Mouse (Mus musculus) limb, embryonic 14.5 days (tissue): Measurements from ENCODE around the gene Stra8. TPM values are rescaled to one million over a fixed set of nuclear protein-coding genes. Genes with fewer than 3 reads are reported as not detected.
A peak's percentile ranks its signal among the peaks of the same experiment; 100 is the strongest.

ENCODE experiments used
- ATAC-seq: fragments of 200-750 bp; cut with Nextera tagmentation; 2 replicates; pipeline ENCODE4 v1.8.0; 2017; ENCODE audit warnings: low read depth, moderate number of reproducible peaks, moderate TSS enrichment; ENCODE audit not compliant: low FRiP score
- DNase-seq: peaks from one replicate; pipeline ENCODE4 v3.0.0-alpha.2; 2015; ENCODE audit warnings: low spot score
- H3K27ac ChIP-seq: fragments of 300-500 bp; sonication (generic); replicated peaks from 2 replicates; pipeline ENCODE4 v1.5.1; 2014; ENCODE audit warnings: low read depth, mild to moderate bottlenecking, low read length, moderate library complexity, mixed read lengths
- H3K27me3 ChIP-seq: fragments of 300-500 bp; sonication (generic); 2 replicates; pipeline ENCODE4 v1.6.1; 2014; ENCODE audit warnings: low read length, mixed read lengths; ENCODE audit not compliant: control insufficient read depth, insufficient read depth
- H3K36me3 ChIP-seq: fragments of 300-500 bp; sonication (generic); 2 replicates; pipeline ENCODE4 v1.6.1; 2014; ENCODE audit warnings: mild to moderate bottlenecking, low read length, moderate library complexity, mixed read lengths; ENCODE audit not compliant: control insufficient read depth, insufficient read depth
- H3K4me1 ChIP-seq: fragments of 300-500 bp; sonication (generic); 2 replicates; pipeline ENCODE4 v1.6.1; 2014; ENCODE audit warnings: antibody characterized with exemption, low read length, mixed read lengths; ENCODE audit not compliant: control insufficient read depth, insufficient read depth
- H3K4me2 ChIP-seq: fragments of 300-500 bp; sonication (generic); replicated peaks from 2 replicates; pipeline ENCODE4 v1.6.1; 2014; ENCODE audit warnings: low read depth, mild to moderate bottlenecking, low read length, moderate library complexity; ENCODE audit not compliant: severe bottlenecking
- H3K4me3 ChIP-seq: fragments of 300-500 bp; sonication (generic); replicated peaks from 2 replicates; pipeline ENCODE4 v1.5.1; 2014; ENCODE audit warnings: low read length
- H3K9ac ChIP-seq: fragments of 300-500 bp; sonication (generic); 2 replicates; pipeline ENCODE4 v1.6.1; 2014; ENCODE audit warnings: mild to moderate bottlenecking, low read depth, low read length, moderate library complexity; ENCODE audit not compliant: severe bottlenecking
- H3K9me3 ChIP-seq: fragments of 300-500 bp; sonication (generic); 2 replicates; pipeline ENCODE4 v1.6.1; 2016; ENCODE audit warnings: low read length; ENCODE audit not compliant: control insufficient read depth
- POLR2A ChIP-seq: fragments of 200-500 bp; IDR thresholded peaks from 2 replicates; pipeline ENCODE4 v1.8.0; 2012; ENCODE audit warnings: inconsistent platforms, mild to moderate bottlenecking, moderate library complexity, borderline replicate concordance; ENCODE audit not compliant: insufficient read depth, insufficient read length; ENCODE audit errors: extremely low read depth
- WGBS: fragments of 180-500 bp; shearing (Covaris S2); extraction: QIAGEN DNeasy Blood & Tissue Kit; methylation state at CpG from one replicate; pipeline ENCODE4 v1.1.7; 2014; 5-methylcytosine and 5-hydroxymethylcytosine counted together
- polyA plus RNA-seq, 2 experiments: library from polyadenylated mRNA; depleted of rRNA in 1 of 2; stranded (reverse) in 1 of 2; unstranded in 1 of 2; fragments of >200 nt; fragmentation: Nextera tagmentation in 1 of 2; extraction: Ambion mirVana in 1 of 2; gene quantifications; 2 replicates each; pipeline versions ENCODE4 v1.2.1 to v1.2.3; 2012 to 2014

Stra8 gene
- polyA plus RNA-seq, 2 experiments: 0.05 TPM; not detected in 1

DNA sequence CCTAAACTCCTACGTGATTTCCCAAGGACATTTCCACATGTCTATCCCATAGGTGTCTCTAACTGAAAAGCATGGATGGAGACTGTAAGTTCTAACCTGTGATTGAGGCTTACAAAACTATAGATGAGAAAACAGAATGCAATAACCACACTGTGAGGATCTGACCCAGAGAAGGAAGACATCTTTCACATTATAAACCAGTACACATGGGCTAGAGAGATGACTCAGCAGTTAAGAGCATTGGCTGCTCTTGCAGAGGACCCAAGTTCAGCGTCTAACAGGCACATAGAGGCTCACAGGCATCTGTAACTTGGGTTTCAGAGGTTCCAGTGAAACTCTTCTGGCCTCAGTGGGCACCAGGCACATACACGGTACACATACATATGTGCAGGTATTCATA, 5.5 kb upstream of the Stra8 start:
- DNase-seq (no peak), ATAC-seq (no peak)
- H3K4me2 ChIP-seq: no peak overlapping the region
- no peak overlapping the region for H3K27ac ChIP-seq
- H3K4me1 ChIP-seq: peaks cover 5% of the 10 kb centered on the region
- H3K4me3 ChIP-seq: no peak overlapping the region
- 83% methylated on average over 3 of the region's 3 CpGs for WGBS
- H3K27me3 ChIP-seq: no peaks in the 10 kb centered on the region
- no peak for TF ChIP-seq POLR2A
- no peak overlapping the region for H3K9ac ChIP-seq
- H3K36me3 ChIP-seq: no peaks in the 10 kb centered on the region
- H3K9me3 ChIP-seq: no peaks in the 10 kb centered on the region

DNA sequence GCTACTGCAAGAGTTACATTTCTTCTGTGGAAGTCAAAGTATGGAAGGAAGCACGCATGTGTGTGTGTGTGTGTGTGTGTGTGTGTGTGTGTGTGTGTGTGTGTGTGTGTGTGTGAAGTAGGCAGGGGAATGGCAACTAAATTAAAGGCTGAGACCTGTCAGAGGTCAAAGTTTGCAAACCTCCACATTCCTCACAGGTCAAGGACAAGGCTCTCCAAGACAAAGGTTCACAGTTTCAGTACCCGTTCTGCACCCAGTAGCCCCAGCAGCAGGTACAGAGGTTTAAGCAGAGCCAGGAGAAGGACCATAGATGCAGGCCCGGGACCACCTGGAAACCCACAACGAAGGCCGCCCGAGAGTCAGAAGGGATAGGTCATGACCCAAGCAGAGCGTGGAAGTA, 817 bp upstream of the Stra8 start:
- no peak overlapping the region for H3K27ac ChIP-seq
- no peaks in the 10 kb centered on the region for H3K9me3 ChIP-seq
- no peak for TF ChIP-seq POLR2A

DNA sequence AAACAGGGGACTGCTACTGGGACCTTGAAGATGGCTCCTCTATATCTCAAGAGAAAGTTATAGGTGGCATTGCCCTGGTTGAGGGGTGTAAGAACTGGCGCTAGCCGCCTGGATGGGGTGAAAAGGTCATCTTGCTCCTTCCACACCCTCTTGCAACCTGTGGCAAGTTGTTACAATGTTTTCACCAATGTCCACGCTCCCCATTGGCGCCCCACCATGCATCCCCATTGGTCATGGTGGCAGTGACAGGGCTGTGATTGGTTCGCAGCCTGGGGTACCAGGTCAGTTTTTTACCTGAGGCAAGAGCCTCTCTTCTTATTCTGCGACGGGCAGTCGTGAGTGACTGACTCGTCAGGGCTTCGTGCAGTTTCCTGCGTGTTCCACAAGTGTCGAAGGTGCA, 668 bp downstream of the Stra8 start:
- H3K9me3 ChIP-seq: no peaks in the 10 kb centered on the region
- 94% methylated on average over 12 of the region's 12 CpGs for WGBS
- no peaks in the 10 kb centered on the region for H3K36me3 ChIP-seq
- no peak overlapping the region for H3K27ac ChIP-seq
- DNase-seq: no peak
- no peaks in the 10 kb centered on the region for H3K27me3 ChIP-seq
- no peak overlapping the region for H3K9ac ChIP-seq
- no peak for TF ChIP-seq POLR2A
- no peak for ATAC-seq
- no peak overlapping the region for H3K4me2 ChIP-seq
- no peak overlapping the region for H3K4me3 ChIP-seq
- H3K4me1 ChIP-seq: no peaks in the 10 kb centered on the region

More for the DNA sequence above, 817 bp upstream of the Stra8 start:
- no peak for DNase-seq
- no peak overlapping the region for H3K4me2 ChIP-seq
- no peak for ATAC-seq
- WGBS: 70% methylated on average over 7 of the region's 7 CpGs
- no peaks in the 10 kb centered on the region for H3K36me3 ChIP-seq
- H3K27me3 ChIP-seq: no peaks in the 10 kb centered on the region
- no peak overlapping the region for H3K4me3 ChIP-seq
- no peak overlapping the region for H3K9ac ChIP-seq
- no peaks in the 10 kb centered on the region for H3K4me1 ChIP-seq

DNA sequence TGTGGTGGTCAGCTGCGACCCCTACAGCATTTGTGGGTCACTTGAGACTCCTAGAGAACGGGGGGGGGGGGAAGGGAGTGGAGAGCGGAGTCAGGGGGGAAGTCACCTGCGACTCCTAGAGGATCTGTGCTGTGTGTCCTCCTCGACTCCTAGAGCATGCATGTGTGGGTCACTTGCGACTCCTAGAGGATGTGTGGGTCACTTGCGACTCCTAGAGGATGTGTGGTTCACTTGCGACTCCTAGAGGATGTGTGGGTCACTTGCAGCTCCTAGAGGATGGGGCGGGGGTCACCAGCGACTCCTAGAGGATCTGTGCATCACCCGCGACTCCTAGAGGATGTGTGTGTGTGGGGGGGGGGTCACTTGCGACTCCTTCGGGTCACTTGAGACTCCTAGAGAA, 2.0 kb downstream of the Stra8 start:
- no peaks in the 10 kb centered on the region for H3K27me3 ChIP-seq
- no peak overlapping the region for H3K27ac ChIP-seq
- DNase-seq (no peak), ATAC-seq (no peak)
- no peak overlapping the region for H3K4me3 ChIP-seq
- H3K36me3 ChIP-seq: no peaks in the 10 kb centered on the region
- no peaks in the 10 kb centered on the region for H3K4me1 ChIP-seq
- TF ChIP-seq POLR2A: no peak
- no peak overlapping the region for H3K4me2 ChIP-seq
- H3K9me3 ChIP-seq: no peaks in the 10 kb centered on the region
- WGBS: 61% methylated on average over 12 of the region's 14 CpGs
- no peak overlapping the region for H3K9ac ChIP-seq

DNA sequence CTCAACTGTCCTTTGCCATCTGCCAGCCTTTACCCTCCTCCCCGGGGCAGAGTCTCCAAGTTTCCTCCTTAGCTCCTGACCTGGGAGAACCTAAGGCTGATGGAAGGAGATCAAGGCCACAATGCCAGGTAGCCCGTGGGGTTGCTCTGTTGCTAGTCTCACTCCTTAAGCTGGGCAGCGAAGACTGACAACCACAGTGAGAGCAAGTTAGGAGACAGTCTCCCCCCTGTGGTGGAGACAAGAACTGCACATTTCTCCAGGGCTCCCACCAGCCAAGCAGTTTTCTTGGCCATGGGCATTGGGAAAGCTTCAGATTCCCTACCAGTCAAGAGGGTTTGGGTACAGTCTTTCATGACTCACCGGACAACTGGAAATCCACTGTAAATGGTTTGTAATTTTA, 7.2 kb downstream of the Stra8 start:
- 44% methylated on average over 4 of the region's 4 CpGs for WGBS
- ATAC-seq: 0 out of 2 replicates have a peak, but pooled peaks have one; percentile 34
- H3K9me3 ChIP-seq: no peaks in the 10 kb centered on the region
- H3K4me1 ChIP-seq: no peaks in the 10 kb centered on the region
- DNase-seq: peak; percentile 70
- no peak overlapping the region for H3K4me3 ChIP-seq
- H3K27me3 ChIP-seq: no peaks in the 10 kb centered on the region
- no peak for TF ChIP-seq POLR2A
- H3K9ac ChIP-seq: no peak overlapping the region
- no peaks in the 10 kb centered on the region for H3K36me3 ChIP-seq
- H3K27ac ChIP-seq: no peak overlapping the region
- H3K4me2 ChIP-seq: no peak overlapping the region

DNA sequence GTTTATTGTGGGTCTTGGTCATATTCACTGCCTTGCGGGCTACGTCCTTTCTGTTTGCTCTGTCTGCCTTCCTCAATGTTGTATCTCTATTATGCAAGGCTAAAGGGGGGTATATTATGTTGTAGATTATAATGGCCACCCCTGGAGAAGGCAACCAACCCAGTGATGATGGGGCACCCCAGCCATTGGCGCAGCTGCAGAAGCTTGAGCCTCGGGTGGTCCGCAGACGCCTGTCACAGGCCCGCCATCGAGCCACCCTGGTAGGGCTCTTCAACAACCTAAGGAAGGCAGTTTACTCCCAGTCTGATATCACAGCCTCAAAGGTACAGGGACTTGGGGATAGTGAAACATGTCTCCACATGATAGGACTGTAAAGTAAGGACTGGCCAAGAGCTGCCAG, 7.6 kb downstream of the Stra8 start:
- Histone ChIP-seq H3K9me3 (no peaks in the 10 kb centered on the region), H3K36me3 (no peaks in the 10 kb centered on the region), H3K9ac (no peak overlapping the region), H3K4me2 (no peak overlapping the region), H3K27me3 (no peaks in the 10 kb centered on the region), H3K27ac (no peak overlapping the region), H3K4me3 (no peak overlapping the region), H3K4me1 (no peaks in the 10 kb centered on the region)
- TF ChIP-seq POLR2A: no peak
- WGBS: 92% methylated on average over 8 of the region's 8 CpGs
- ATAC-seq (no peak), DNase-seq (no peak)
